Mouse (Mus musculus): ENCODE results near the gene Plaur.
A peak's percentile ranks its signal among the peaks of the same experiment; 100 is the strongest.
"Not testable (repeated sequence)": the region's sequence is repeated elsewhere in the genome, so short reads cannot be mapped to it uniquely, and the experiment has no call there.

Gene Plaur

GRCm38 (mm10) chr7:24478911-24479310, 16.6 kb downstream of the Plaur start:
- no peak for DNase-seq (ENCODE audit: low spot score in 2 of 2)

- no peak for DNase-seq (ENCODE audit: low spot score in 2 of 2)
Observed at GRCm38 (mm10) chr7:24479685-24480084, 17.4 kb downstream of the Plaur start.

DNA sequence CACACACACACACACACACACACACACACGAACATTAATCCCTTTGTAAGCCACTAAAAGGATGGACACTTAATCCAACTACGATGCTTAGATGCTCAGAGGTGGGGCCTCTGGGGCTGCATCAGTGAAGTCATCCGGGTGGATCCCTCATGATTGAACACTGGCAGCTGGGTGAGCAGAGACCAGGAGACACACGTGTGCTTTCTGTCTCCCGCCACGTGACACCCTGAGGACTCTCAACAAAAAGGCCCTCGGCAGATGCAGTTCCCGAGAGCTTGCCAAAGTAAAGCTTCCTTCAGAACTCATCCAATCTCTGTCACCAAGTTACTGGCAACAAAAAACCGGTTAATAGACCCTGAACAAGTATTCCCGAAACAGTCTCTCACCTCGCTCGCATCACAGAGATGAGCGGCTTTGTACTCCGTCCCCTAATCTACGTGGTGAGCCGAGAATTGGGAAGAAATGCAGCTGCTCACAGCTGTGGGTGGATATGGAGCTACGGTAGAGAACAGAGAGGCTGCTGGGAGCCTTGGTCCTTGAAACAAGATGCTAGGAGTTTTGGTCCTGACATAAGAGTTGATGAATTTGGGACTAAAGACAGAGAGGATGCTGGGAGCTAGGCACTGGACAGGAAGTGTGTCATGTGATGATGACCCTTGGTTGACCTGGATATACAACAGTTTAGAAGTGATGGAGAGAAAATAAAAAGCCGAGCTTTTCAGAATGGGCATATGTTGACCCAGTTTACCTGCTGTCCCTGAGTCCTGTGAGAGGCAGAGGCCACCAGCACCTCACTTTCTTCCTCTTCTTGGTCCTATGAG, 18.0 kb downstream of the Plaur start:
- DNase-seq (ENCODE audit: low spot score in 2 of 2) = no peak

DNA sequence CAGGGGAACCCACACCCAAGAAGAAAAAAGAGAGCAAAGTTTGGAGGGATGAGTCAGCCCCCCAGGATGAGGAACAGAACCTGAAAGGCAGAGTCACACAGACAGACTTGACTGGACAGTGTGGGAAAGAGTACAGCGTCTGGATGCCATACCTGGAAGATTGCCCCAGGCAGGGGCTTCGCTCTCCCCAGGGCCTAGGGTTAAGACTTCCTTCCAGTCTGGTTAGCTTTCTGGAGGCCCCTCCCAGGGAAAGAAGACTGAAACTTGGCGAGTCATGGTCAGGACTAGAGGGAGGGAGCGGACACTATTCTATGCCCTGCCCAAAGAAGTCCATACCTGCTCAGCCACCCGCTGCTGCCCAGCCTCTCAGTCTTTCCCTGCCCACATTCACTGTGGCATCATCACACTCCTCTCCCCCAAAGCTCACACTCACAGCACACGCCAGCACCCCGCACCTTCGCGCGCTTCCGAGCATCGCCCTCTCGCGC, 18.7 kb downstream of the Plaur start:
- DNase-seq (ENCODE audit: low spot score in 2 of 2) = peak in 1 of 2 experiments; percentile 35

GRCm38 (mm10) chr7:24481474-24482207, 19.4 kb downstream of the Plaur start, which contains the start of gene Cadm4:
TSS of gene Cadm4 (plus strand) at chr7:24482023.
- peak; percentile 68 to 87 for DNase-seq (ENCODE audit: low spot score in 2 of 2)

- DNase-seq (ENCODE audit: low spot score in 2 of 2) = no peak
Observed at GRCm38 (mm10) chr7:24482208-24483020, 20.1 kb downstream of the Plaur start.

GRCm38 (mm10) chr7:24483291-24483690, 21.0 kb downstream of the Plaur start:
- not testable (repeated sequence) for DNase-seq (ENCODE audit: low spot score in 2 of 2)

DNA sequence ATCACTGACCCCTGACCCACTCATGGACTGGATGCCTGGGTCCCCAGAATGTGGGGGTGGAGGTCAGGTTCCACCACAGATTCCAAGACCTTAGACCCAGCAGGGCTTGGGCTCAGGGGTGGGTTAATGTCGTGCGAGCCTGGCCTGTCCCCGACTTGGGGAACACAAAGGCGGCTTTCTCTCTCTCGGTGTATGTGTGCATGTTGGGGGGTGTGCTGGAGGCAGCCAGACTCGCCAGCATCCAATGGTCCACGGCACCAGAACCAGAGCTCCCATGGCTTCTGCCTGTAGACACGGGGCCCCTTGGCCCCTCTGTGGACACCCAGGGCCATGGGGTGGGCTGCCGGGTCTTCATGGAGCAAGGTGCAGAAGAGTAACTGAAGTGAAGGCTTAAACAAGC, 23.2 kb downstream of the Plaur start:
- DNase-seq (ENCODE audit: low spot score in 2 of 2) = no peak

DNA sequence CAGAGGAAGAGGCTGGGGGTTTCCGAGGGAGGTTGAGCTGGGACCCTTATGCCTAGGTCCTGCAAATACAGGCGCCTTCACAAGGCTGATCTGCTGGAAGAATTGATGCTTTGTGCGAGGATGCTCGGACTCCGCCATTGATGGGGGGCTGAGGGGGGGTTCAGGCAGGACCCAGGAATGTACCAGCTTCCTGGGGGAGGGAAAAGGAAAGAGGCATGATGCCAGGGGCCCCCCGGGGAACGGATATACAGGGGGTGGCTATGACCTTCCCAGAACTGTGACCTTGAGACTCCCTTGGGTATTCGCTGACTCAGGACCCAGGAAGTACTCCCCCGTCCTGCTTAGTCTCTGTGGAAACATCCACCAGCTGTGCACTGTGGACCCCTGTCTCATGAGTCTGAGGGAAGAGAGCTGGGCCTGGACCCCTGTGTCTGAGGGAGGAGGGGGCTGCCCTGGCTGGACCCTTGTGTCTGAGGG, 24.4 kb downstream of the Plaur start:
- DNase-seq (ENCODE audit: low spot score in 2 of 2) = no peak

DNA sequence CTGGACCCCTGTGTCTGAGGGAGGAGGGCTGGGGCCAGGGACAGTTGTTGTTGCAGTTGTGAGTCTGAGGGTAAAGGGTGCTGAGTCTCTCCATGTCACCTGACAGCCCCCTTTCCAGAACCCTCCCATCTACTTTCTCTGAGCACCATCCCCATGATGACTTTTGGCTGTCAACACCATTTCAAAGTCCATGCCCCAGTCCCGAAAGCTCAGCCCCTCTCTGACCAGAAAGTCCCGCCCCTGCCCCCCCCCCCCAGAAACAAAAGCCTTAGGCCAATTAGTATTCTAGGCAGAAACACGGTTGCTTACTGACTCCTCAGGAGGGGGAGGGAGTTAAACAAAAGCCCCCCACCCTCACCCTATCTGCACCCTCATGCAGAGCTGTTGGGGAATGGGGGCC, 25.1 kb downstream of the Plaur start:
- DNase-seq (ENCODE audit: low spot score in 2 of 2) = no peak

DNA sequence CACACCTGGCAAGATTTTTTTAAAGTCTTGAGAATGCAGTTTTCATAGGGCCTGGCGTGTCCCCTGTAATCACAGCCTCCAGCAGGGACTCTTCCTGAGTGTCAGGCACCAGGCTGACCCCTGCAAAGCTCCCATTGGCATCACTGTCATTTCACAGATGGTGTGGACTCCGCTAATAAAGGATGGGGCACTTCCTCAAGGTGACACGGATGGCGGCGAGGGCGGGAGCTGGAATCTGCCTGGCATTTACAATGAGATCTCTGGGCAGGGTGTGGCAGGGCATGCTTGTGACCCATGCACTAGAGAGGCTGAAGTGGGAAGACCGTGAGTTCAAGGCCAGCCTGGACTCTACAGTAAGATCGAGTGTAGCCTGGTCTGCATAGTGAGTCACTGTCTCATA, 26.0 kb downstream of the Plaur start:
- DNase-seq (ENCODE audit: low spot score in 2 of 2) = no peak

DNA sequence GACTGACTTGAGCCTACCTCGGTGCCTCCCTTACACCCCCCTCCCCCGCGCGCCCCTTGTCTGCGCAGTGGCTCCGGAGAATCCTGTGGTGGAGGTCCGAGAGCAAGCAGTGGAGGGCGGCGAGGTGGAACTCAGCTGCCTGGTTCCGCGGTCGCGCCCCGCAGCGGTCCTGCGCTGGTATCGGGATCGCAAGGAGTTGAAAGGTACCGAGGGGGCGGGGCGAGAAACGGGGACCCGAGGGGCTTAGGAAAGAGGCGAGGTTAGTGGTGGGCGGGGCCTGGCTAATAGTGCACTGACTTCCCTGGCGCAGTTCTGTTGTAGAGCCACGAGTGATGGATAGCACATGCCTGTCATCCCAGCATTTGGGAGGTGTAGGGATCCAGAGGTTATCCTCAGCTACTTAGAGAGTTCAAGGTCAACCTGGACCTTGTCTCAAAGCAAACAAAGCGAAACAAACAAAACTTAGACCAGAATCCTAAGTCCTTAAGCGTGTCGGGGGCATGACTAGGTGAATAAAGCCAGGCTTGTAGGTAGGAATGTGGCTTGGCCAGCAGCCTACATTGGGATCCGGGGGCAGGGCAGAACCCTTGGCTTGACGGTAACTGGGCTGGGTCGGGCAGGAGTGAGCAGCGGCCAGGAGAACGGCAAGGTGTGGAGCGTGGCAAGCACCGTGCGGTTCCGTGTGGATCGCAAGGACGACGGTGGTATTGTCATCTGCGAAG, 37.7 kb downstream of the Plaur start:
- no peak for DNase-seq (ENCODE audit: low spot score in 2 of 2)

DNA sequence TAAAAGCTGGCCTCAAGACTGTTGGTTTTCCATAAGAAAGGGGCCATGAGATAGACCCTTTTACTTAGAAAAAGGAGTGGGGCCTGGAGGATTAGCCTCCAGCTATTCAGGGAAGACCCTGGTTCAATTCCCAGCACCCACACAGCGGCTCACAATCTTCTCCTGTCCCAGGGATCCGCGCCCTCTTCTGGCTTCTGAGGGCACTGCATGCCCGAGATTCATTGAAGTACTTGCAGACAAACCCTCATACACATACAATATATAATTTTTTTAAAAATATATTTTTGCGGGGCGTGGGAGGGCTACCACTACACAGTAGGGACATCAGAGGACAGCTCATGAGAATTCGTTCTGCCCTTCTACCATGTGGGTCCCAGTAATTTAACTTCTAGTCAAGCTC, 38.6 kb downstream of the Plaur start:
- no peak for DNase-seq (ENCODE audit: low spot score in 2 of 2)

DNA sequence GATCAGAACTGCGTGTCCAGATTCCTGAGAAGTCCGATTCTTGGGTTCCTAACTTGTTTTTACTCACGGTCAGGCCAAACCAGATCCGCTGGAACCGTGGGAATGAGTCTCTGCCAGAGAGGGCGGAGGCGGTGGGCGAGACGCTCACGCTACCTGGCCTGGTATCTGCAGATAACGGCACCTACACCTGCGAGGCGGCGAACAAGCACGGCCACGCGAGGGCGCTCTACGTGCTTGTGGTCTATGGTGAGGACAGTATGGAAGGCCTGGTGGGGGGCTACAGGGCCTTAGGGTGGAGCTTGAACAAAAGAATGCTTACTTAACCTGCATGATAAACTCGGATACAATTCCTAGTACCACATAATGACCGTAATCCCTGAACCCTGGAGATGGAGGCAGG, 39.2 kb downstream of the Plaur start:
- DNase-seq (ENCODE audit: low spot score in 2 of 2) = no peak

- DNase-seq (ENCODE audit: low spot score in 2 of 2) = no peak
Observed at GRCm38 (mm10) chr7:24504004-24504403, 41.7 kb downstream of the Plaur start.

DNA sequence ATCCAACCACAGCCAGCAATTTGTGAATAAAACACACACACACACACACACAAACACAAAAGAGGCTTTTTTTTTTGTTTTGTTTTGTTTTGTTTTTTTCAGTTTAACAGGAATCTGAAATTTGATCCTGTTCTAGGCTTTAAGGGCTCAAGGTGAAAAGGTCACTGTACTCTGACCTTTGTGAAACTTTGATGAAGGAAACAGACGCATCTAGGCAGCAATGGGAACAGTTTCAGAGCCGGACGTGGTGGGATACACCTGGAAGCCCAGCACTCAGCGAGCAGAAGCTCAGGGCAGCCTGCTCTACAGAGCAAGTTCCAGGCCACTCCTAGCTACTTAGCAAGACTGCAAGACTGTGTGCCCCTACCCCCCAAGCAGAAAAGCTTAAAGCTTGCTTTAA, 42.6 kb downstream of the Plaur start:
- no peak for DNase-seq (ENCODE audit: low spot score in 2 of 2)

GRCm38 (mm10) chr7:24505447-24506064, 43.3 kb downstream of the Plaur start:
- DNase-seq (ENCODE audit: low spot score in 2 of 2) = no peak

DNA sequence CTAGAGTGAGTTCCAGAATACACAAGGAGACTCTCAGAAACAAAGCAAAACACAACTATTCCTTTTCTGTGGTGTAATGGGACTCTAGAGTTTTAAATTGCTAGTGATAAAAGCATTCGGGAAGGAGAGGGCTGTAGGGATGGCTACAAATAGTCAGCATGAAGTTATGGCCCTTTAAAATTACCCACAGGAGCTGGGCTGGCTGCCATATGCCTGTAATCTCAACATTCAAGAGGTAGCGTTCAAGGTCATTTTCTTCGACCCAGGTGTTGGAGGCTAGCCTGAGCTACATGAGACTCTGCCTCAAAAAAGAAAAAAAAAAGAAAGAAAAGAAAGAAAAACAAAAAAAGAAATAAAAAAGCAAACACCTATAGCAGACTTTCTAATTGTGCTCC, 43.8 kb downstream of the Plaur start:
- DNase-seq (ENCODE audit: low spot score in 2 of 2) = no peak

- DNase-seq (ENCODE audit: low spot score in 2 of 2) = peak; percentile 25 to 34
Observed at GRCm38 (mm10) chr7:24506476-24506837, 44.2 kb downstream of the Plaur start.

- DNase-seq (ENCODE audit: low spot score in 2 of 2) = peak; percentile 72 to 82
Observed at GRCm38 (mm10) chr7:24506838-24507725, 44.8 kb downstream of the Plaur start, which contains the start of gene Zfp428. TSS of gene Zfp428 (plus strand) at chr7:24507006.
